Mouse (Mus musculus): ENCODE results near the gene Foxl2. TPM values are rescaled to one million over a fixed set of nuclear protein-coding genes. Genes with fewer than 3 reads are reported as not detected.

Gene Foxl2
- polyA plus RNA-seq, 1 experiment = not detected

GRCm38 (mm10) chr9:98955716-98956224 is 682 bp downstream of the Foxl2 start:
- peaks cover 92% of the 10 kb centered on the region for H3K27me3 ChIP-seq (ENCODE audit: control insufficient read depth, insufficient read depth, low read length)
- peak overlapping the region; percentile 49 for H3K4me3 ChIP-seq (ENCODE audit: low read depth, low read length)
- H3K4me1 ChIP-seq (ENCODE audit: control insufficient read depth, insufficient read depth, insufficient read length, low read length) = peaks cover 22% of the 10 kb centered on the region
- TF ChIP-seq CTCF (IDR thresholded peaks at IDR 0.05; ENCODE audit: extremely low read depth, insufficient read length, insufficient replicate concordance, low read depth, low read length) (0 out of 2 replicates have a peak, but pooled peaks have one; percentile 3), POLR2A (IDR thresholded peaks at IDR 0.05; ENCODE audit: low read depth, low read length) (no peak)
- H3K36me3 ChIP-seq (ENCODE audit: control insufficient read depth, insufficient read depth, low read length) = no peaks in the 10 kb centered on the region
- no peak overlapping the region for H3K27ac ChIP-seq (ENCODE audit: insufficient read depth, low read depth, low read length)
- 1% methylated on average over 60 of the region's 60 CpGs for WGBS

GRCm38 (mm10) chr9:98956591-98957381 is 1.7 kb downstream of the Foxl2 start:
- WGBS = 2% methylated on average over 80 of the region's 80 CpGs
- no peak for TF ChIP-seq CTCF (IDR thresholded peaks at IDR 0.05; ENCODE audit: extremely low read depth, insufficient read length, insufficient replicate concordance, low read depth, low read length)
- no peak for TF ChIP-seq POLR2A (IDR thresholded peaks at IDR 0.05; ENCODE audit: low read depth, low read length)
- peaks cover 93% of the 10 kb centered on the region for H3K27me3 ChIP-seq (ENCODE audit: control insufficient read depth, insufficient read depth, low read length)
- H3K4me3 ChIP-seq (ENCODE audit: low read depth, low read length) = peak overlapping the region; percentile 49
- H3K27ac ChIP-seq (ENCODE audit: insufficient read depth, low read depth, low read length) = no peak overlapping the region
- no peaks in the 10 kb centered on the region for H3K36me3 ChIP-seq (ENCODE audit: control insufficient read depth, insufficient read depth, low read length)
- peaks cover 22% of the 10 kb centered on the region for H3K4me1 ChIP-seq (ENCODE audit: control insufficient read depth, insufficient read depth, insufficient read length, low read length)

- 8% methylated on average over 23 of the region's 23 CpGs for WGBS
- TF ChIP-seq CTCF (IDR thresholded peaks at IDR 0.05; ENCODE audit: extremely low read depth, insufficient read length, insufficient replicate concordance, low read depth, low read length) = no peak
- no peak for TF ChIP-seq POLR2A (IDR thresholded peaks at IDR 0.05; ENCODE audit: low read depth, low read length)
Observed at GRCm38 (mm10) chr9:98957751-98958351, 2.8 kb downstream of the Foxl2 start.

GRCm38 (mm10) chr9:98958628-98959027 is 3.5 kb downstream of the Foxl2 start:
- Histone ChIP-seq H3K4me1 (ENCODE audit: control insufficient read depth, insufficient read depth, insufficient read length, low read length) (peaks cover 22% of the 10 kb centered on the region), H3K27ac (ENCODE audit: insufficient read depth, low read depth, low read length) (no peak overlapping the region), H3K27me3 (ENCODE audit: control insufficient read depth, insufficient read depth, low read length) (peaks cover 94% of the 10 kb centered on the region), H3K36me3 (ENCODE audit: control insufficient read depth, insufficient read depth, low read length) (no peaks in the 10 kb centered on the region), H3K4me3 (ENCODE audit: low read depth, low read length) (no peak overlapping the region)
- TF ChIP-seq POLR2A (IDR thresholded peaks at IDR 0.05; ENCODE audit: low read depth, low read length) (no peak), CTCF (IDR thresholded peaks at IDR 0.05; ENCODE audit: extremely low read depth, insufficient read length, insufficient replicate concordance, low read depth, low read length) (no peak)
- 4% methylated on average over 6 of the region's 6 CpGs for WGBS

More at GRCm38 (mm10) chr9:98957751-98958351, 2.8 kb downstream of the Foxl2 start:
- peaks cover 22% of the 10 kb centered on the region for H3K4me1 ChIP-seq (ENCODE audit: control insufficient read depth, insufficient read depth, insufficient read length, low read length)
- H3K36me3 ChIP-seq (ENCODE audit: control insufficient read depth, insufficient read depth, low read length) = no peaks in the 10 kb centered on the region
- no peak overlapping the region for H3K27ac ChIP-seq (ENCODE audit: insufficient read depth, low read depth, low read length)
- H3K27me3 ChIP-seq (ENCODE audit: control insufficient read depth, insufficient read depth, low read length) = peaks cover 94% of the 10 kb centered on the region
- H3K4me3 ChIP-seq (ENCODE audit: low read depth, low read length) = no peak overlapping the region

- TF ChIP-seq CTCF (IDR thresholded peaks at IDR 0.05; ENCODE audit: extremely low read depth, insufficient read length, insufficient replicate concordance, low read depth, low read length) (no peak), POLR2A (IDR thresholded peaks at IDR 0.05; ENCODE audit: low read depth, low read length) (no peak)
- no peak overlapping the region for H3K4me3 ChIP-seq (ENCODE audit: low read depth, low read length)
- no peak overlapping the region for H3K27ac ChIP-seq (ENCODE audit: insufficient read depth, low read depth, low read length)
- H3K4me1 ChIP-seq (ENCODE audit: control insufficient read depth, insufficient read depth, insufficient read length, low read length) = peaks cover 18% of the 10 kb centered on the region
- H3K36me3 ChIP-seq (ENCODE audit: control insufficient read depth, insufficient read depth, low read length) = no peaks in the 10 kb centered on the region
- peaks cover 93% of the 10 kb centered on the region for H3K27me3 ChIP-seq (ENCODE audit: control insufficient read depth, insufficient read depth, low read length)
- 44% methylated on average over 3 of the region's 3 CpGs for WGBS
Observed at GRCm38 (mm10) chr9:98959851-98960250, 4.8 kb downstream of the Foxl2 start.

GRCm38 (mm10) chr9:98960348-98960747 is 5.3 kb downstream of the Foxl2 start:
- peaks cover 93% of the 10 kb centered on the region for H3K27me3 ChIP-seq (ENCODE audit: control insufficient read depth, insufficient read depth, low read length)
- H3K4me3 ChIP-seq (ENCODE audit: low read depth, low read length) = no peak overlapping the region
- H3K4me1 ChIP-seq (ENCODE audit: control insufficient read depth, insufficient read depth, insufficient read length, low read length) = peaks cover 16% of the 10 kb centered on the region; the same call in 1 of the 2 replicates
- no peak overlapping the region for H3K27ac ChIP-seq (ENCODE audit: insufficient read depth, low read depth, low read length)
- H3K36me3 ChIP-seq (ENCODE audit: control insufficient read depth, insufficient read depth, low read length) = no peaks in the 10 kb centered on the region
- 28% methylated on average over 5 of the region's 5 CpGs for WGBS
- TF ChIP-seq CTCF (IDR thresholded peaks at IDR 0.05; ENCODE audit: extremely low read depth, insufficient read length, insufficient replicate concordance, low read depth, low read length) (no peak), POLR2A (IDR thresholded peaks at IDR 0.05; ENCODE audit: low read depth, low read length) (no peak)
